9 mouse cellular contexts compared by ENCODE assay signal in the genomic region with DNA sequence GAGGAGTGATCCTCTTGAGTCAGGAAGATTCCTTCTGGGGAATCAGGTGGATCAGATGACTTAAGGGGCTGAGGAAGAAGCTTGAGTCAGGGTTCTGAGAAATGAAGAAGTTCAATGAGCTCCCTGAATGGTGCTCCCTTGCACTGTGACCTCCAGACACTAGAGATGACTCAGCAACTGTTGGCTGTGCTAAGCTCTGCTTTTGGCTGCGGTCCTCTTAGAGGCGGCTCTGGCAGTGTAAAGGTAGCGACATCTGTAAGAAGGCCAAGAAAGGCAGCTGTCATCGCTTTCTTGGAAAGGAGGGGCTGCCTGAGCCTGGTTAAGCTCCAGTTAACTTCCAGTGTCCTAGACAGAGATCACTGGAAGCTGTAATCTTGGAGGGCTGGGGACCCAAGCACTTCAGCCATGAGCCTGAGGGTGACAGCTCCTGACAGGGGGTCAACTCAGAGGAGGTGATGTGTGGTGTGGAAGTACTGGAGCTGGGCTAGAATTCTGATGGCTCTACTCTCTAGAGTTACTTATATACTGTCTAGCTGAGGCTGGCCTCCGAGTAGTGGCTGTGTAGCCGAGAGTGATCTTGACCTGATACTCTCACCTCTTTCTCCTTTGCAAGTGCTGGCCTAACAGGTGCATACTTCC. TPM values are rescaled to one million over a fixed set of nuclear protein-coding genes. Genes with fewer than 3 reads are reported as not detected.
DNase-seq lines count a peak whose midpoint lies in the region; ATAC-seq lines count a peak whose summit lies in the region.
"Had no signal": no experiment of that assay in that cellular context is flagged by ENCODE, and none has a peak within 500 bp of the region (broad histone marks: within the 10 kb centered on the region; RNA-seq: fewer than 3 reads in every experiment).

No protein-coding gene starts in this region.

- intact Hi-C loops in left cerebral cortex, postnatal 10 days (cut with DNase I) = no loop called here

- DNase-seq in frontal cortex, adult 2 months (ENCODE audit: extremely low spot score in 1 of 2, low spot score in 1 of 2) = no peak
- DNase-seq in Muller cell, postnatal 12 days (ENCODE audit: inconsistent ontology term) = peak; percentile 60
- DNase-seq in kidney, postnatal 10 days = peak; percentile 59
- DNase-seq in ovary, postnatal 36 days (ENCODE audit: low spot score) = peak; percentile 22
- DNase-seq in left cerebral cortex, postnatal 10 days (ENCODE audit: extremely low spot score in 1 of 2, low spot score in 2 of 2) = no peak

- 0 out of 2 replicates have a peak, but pooled peaks have one; percentile 32 for ATAC-seq in frontal cortex, adult (ENCODE audit: low TSS enrichment)
- peak; percentile 86 for ATAC-seq in granulocyte monocyte progenitor cell, adult 5-6 weeks (replicated peaks; ENCODE audit: poor library complexity, severe bottlenecking)
- ATAC-seq in erythroid progenitor cell, adult 5-6 weeks (replicated peaks; ENCODE audit: low FRiP score, poor library complexity, severe bottlenecking) = no peak

RNA-seq across cellular contexts. Expression of a gene that starts 37.4 kb away (rescaled TPM):
- 26.7 and 30.1 TPM in 2 replicates for polyA plus RNA-seq in frontal cortex, adult 2 months (2012; rRNA removed)
- total RNA-seq in granulocyte monocyte progenitor cell, adult 5-6 weeks (2014; fragmentation: Nextera tagmentation) = 4.0 and 5.7 TPM in 2 replicates
- 3.8 and 4.4 TPM in 2 replicates for total RNA-seq in granulocyte monocyte progenitor cell, adult 5-6 weeks (2017)
- 10 to 100 TPM; 41.5 to 42.7 TPM for total RNA-seq in left cerebral cortex, postnatal 10 days (2021)
- total RNA-seq in erythroid progenitor cell, adult 5-6 weeks (2015; ENCODE audit: low replicate concordance) = 1.3 and 11.5 TPM in 2 replicates
- 1.4 and 2.8 TPM in 2 replicates for total RNA-seq in erythroid progenitor cell, adult 5-6 weeks (2017; ENCODE audit: low replicate concordance)
- polyA plus RNA-seq: erythroblast, embryonic 14.5 days had no signal

Comparison
In these comparisons a context has a peak if more than half of its experiments do, and no peak if none do; other contexts are left out.
1. DNase-seq: peak in Muller cell, postnatal 12 days (single experiment), kidney, postnatal 10 days (single experiment) and ovary, postnatal 36 days (single experiment); none in frontal cortex, adult 2 months (0 of 2) and left cerebral cortex, postnatal 10 days (0 of 2).